Mouse (Mus musculus): ENCODE results near the gene Atp5mpl. TPM values are rescaled to one million over a fixed set of nuclear protein-coding genes. Genes with fewer than 3 reads are reported as not detected.

Atp5mpl gene
- polyA plus RNA-seq (2012; rRNA removed): 300 and 310 TPM in 2 replicates

GRCm38 (mm10) chr12:111966683-111967173, at the start of gene Atp5mpl:
Gene Atp5mpl, minus strand, starts transcription at chr12:111966977.
- H3K4me3 ChIP-seq (ENCODE audit: insufficient read depth, low read length): peak within 1 kb of the TSS; percentile 71
- 0 out of 2 replicates have a peak, but pooled peaks cover 5% of the 10 kb centered on the region for H3K4me1 ChIP-seq (ENCODE audit: control insufficient read depth, insufficient read depth, low read length)
- TF ChIP-seq CTCF (IDR thresholded peaks at IDR 0.05; ENCODE audit: extremely low read depth, insufficient read depth, low read length) (peak; percentile 65), POLR2A (IDR thresholded peaks at IDR 0.05; ENCODE audit: extremely low read depth, insufficient read depth, low read length) (peak; percentile 85)
- peak within 1 kb of the TSS; percentile 76 for H3K27ac ChIP-seq (ENCODE audit: insufficient read depth, low read length)

GRCm38 (mm10) chr12:112016346-112016745, 49.6 kb upstream of the Atp5mpl start:
- TF ChIP-seq CTCF (IDR thresholded peaks at IDR 0.05; ENCODE audit: extremely low read depth, insufficient read depth, low read length) (no peak), POLR2A (IDR thresholded peaks at IDR 0.05; ENCODE audit: extremely low read depth, insufficient read depth, low read length) (no peak)
- no peaks in the 10 kb centered on the region for H3K4me1 ChIP-seq (ENCODE audit: control insufficient read depth, insufficient read depth, low read length)
- no peak overlapping the region for H3K27ac ChIP-seq (ENCODE audit: insufficient read depth, low read length)
- no peak overlapping the region for H3K4me3 ChIP-seq (ENCODE audit: insufficient read depth, low read length)

GRCm38 (mm10) chr12:112013271-112013801, 46.6 kb upstream of the Atp5mpl start:
- Histone ChIP-seq H3K27ac (ENCODE audit: insufficient read depth, low read length) (no peak overlapping the region), H3K4me1 (ENCODE audit: control insufficient read depth, insufficient read depth, low read length) (no peaks in the 10 kb centered on the region), H3K4me3 (ENCODE audit: insufficient read depth, low read length) (no peak overlapping the region)
- no peak for TF ChIP-seq POLR2A (IDR thresholded peaks at IDR 0.05; ENCODE audit: extremely low read depth, insufficient read depth, low read length)
- no peak for TF ChIP-seq CTCF (IDR thresholded peaks at IDR 0.05; ENCODE audit: extremely low read depth, insufficient read depth, low read length)

- no peak overlapping the region for H3K27ac ChIP-seq (ENCODE audit: insufficient read depth, low read length)
Observed at GRCm38 (mm10) chr12:112012511-112013270, 45.9 kb upstream of the Atp5mpl start.

GRCm38 (mm10) chr12:112001223-112001622, 34.4 kb upstream of the Atp5mpl start:
- Histone ChIP-seq H3K27ac (ENCODE audit: insufficient read depth, low read length) (no peak overlapping the region), H3K4me1 (ENCODE audit: control insufficient read depth, insufficient read depth, low read length) (no peaks in the 10 kb centered on the region), H3K4me3 (ENCODE audit: insufficient read depth, low read length) (no peak overlapping the region)
- TF ChIP-seq POLR2A (IDR thresholded peaks at IDR 0.05; ENCODE audit: extremely low read depth, insufficient read depth, low read length) (no peak), CTCF (IDR thresholded peaks at IDR 0.05; ENCODE audit: extremely low read depth, insufficient read depth, low read length) (peak; percentile 77)

More at GRCm38 (mm10) chr12:112012511-112013270, 45.9 kb upstream of the Atp5mpl start:
- TF ChIP-seq POLR2A (IDR thresholded peaks at IDR 0.05; ENCODE audit: extremely low read depth, insufficient read depth, low read length) (no peak), CTCF (IDR thresholded peaks at IDR 0.05; ENCODE audit: extremely low read depth, insufficient read depth, low read length) (no peak)
- Histone ChIP-seq H3K4me3 (ENCODE audit: insufficient read depth, low read length) (no peak overlapping the region), H3K4me1 (ENCODE audit: control insufficient read depth, insufficient read depth, low read length) (no peaks in the 10 kb centered on the region)

- TF ChIP-seq CTCF (IDR thresholded peaks at IDR 0.05; ENCODE audit: extremely low read depth, insufficient read depth, low read length): no peak
- TF ChIP-seq POLR2A (IDR thresholded peaks at IDR 0.05; ENCODE audit: extremely low read depth, insufficient read depth, low read length): no peak
Observed at GRCm38 (mm10) chr12:111999735-112000134, 33.0 kb upstream of the Atp5mpl start.

GRCm38 (mm10) chr12:111995161-111995560, 28.4 kb upstream of the Atp5mpl start:
- H3K4me1 ChIP-seq (ENCODE audit: control insufficient read depth, insufficient read depth, low read length): no peaks in the 10 kb centered on the region
- no peak overlapping the region for H3K27ac ChIP-seq (ENCODE audit: insufficient read depth, low read length)
- H3K4me3 ChIP-seq (ENCODE audit: insufficient read depth, low read length): no peak overlapping the region
- TF ChIP-seq CTCF (IDR thresholded peaks at IDR 0.05; ENCODE audit: extremely low read depth, insufficient read depth, low read length): no peak
- no peak for TF ChIP-seq POLR2A (IDR thresholded peaks at IDR 0.05; ENCODE audit: extremely low read depth, insufficient read depth, low read length)

More at GRCm38 (mm10) chr12:111999735-112000134, 33.0 kb upstream of the Atp5mpl start:
- Histone ChIP-seq H3K4me3 (ENCODE audit: insufficient read depth, low read length) (no peak overlapping the region), H3K4me1 (ENCODE audit: control insufficient read depth, insufficient read depth, low read length) (no peaks in the 10 kb centered on the region), H3K27ac (ENCODE audit: insufficient read depth, low read length) (no peak overlapping the region)

- Histone ChIP-seq H3K4me3 (ENCODE audit: insufficient read depth, low read length) (no peak overlapping the region), H3K4me1 (ENCODE audit: control insufficient read depth, insufficient read depth, low read length) (no peaks in the 10 kb centered on the region), H3K27ac (ENCODE audit: insufficient read depth, low read length) (no peak overlapping the region)
- TF ChIP-seq POLR2A (IDR thresholded peaks at IDR 0.05; ENCODE audit: extremely low read depth, insufficient read depth, low read length) (no peak), CTCF (IDR thresholded peaks at IDR 0.05; ENCODE audit: extremely low read depth, insufficient read depth, low read length) (no peak)
Observed at GRCm38 (mm10) chr12:111992626-111993025, 25.8 kb upstream of the Atp5mpl start.

- no peak overlapping the region for H3K27ac ChIP-seq (ENCODE audit: insufficient read depth, low read length)
- TF ChIP-seq CTCF (IDR thresholded peaks at IDR 0.05; ENCODE audit: extremely low read depth, insufficient read depth, low read length) (no peak), POLR2A (IDR thresholded peaks at IDR 0.05; ENCODE audit: extremely low read depth, insufficient read depth, low read length) (no peak)
- H3K4me1 ChIP-seq (ENCODE audit: control insufficient read depth, insufficient read depth, low read length): no peaks in the 10 kb centered on the region
- H3K4me3 ChIP-seq (ENCODE audit: insufficient read depth, low read length): no peak overlapping the region
Observed at GRCm38 (mm10) chr12:111986756-111987155, 20.0 kb upstream of the Atp5mpl start.

Measured in cortical plate, adult 2 months (tissue).